Mouse (Mus musculus): Measurements from ENCODE around the gene Rfng. TPM values are rescaled to one million over a fixed set of nuclear protein-coding genes. Genes with fewer than 3 reads are reported as not detected.
A peak's percentile ranks its signal among the peaks of the same experiment; 100 is the strongest.

Gene Rfng
- polyA plus RNA-seq, 1 experiment from 2014 or later = 39.4 TPM

DNA sequence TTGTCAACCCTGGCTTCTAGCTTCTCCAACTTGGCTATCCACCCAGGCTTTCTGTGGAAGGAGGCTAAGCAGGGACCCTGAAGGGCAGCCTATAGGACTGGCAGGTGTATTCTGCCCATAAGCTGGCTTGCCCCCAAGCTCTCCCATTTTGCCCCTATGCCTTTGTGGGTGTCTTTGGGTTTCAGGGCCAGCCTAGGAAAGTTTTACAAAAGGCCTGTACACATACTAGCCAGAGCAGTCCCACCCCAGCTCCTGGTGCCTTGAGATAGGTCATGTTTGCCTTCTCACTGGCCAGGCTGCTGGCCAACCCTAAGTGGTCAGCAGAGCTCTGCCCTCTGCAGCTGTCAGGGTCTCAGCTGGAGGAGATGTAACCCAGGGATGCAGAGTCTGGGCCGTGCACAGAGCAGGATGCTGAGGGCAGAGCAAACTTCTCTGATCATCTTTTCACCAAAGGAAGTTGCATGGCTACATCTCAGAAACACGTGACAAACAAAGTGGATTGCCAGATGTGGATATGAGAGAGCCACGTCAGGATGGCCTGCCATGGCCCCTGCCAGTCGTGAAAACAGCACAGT lies 41.4 kb upstream of the Rfng start:
- Histone ChIP-seq H3K36me3 (ENCODE audit: control insufficient read depth, insufficient read depth, low read length) (peaks cover 24% of the 10 kb centered on the region), H3K4me2 (ENCODE audit: low read length) (peak overlapping the region; percentile 95), H3K9me3 (replicated peaks; ENCODE audit: control insufficient read depth, low read length) (no peaks in the 10 kb centered on the region), H3K4me1 (ENCODE audit: control insufficient read depth, insufficient read depth, low read length) (peaks cover 27% of the 10 kb centered on the region), H3K27ac (ENCODE audit: low read depth, low read length) (peak overlapping the region; percentile 99), H3K9ac (ENCODE audit: low read length) (peak overlapping the region; percentile 93), H3K4me3 (ENCODE audit: low read depth, low read length) (peak overlapping the region; percentile 86), H3K27me3 (replicated peaks; ENCODE audit: control insufficient read depth, insufficient read depth, low read length) (no peaks in the 10 kb centered on the region)
- DNase-seq (ENCODE audit: low spot score) = no peak
- 51% methylated on average over 4 of the region's 4 CpGs for WGBS
- no peak for ATAC-seq

DNA sequence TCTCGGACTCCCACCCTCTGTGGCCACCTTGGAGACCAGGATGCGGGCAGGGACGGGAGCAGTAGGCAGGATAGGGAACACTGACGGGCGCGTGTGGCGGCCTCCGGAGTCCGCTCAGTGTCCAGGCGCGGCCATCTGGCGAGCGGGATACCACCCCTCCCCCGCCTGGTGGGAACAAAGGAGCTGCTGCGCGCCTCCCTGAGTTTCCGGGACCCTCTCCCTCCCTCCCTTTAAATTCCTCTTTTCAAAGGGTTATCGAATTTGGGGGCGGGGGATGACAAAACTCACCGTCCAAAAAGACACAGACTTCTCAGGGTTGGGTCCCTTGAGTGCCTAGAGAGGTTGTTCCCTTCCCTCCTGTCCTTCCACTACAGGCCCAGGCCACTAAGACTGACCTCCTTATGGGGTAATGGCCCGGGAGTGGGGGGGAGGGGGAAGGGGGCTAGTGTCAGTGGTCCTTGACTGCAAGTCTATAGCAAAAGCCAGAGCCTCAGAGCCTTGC lies 40.8 kb upstream of the Rfng start:
- Histone ChIP-seq H3K27me3 (replicated peaks; ENCODE audit: control insufficient read depth, insufficient read depth, low read length) (no peaks in the 10 kb centered on the region), H3K9me3 (replicated peaks; ENCODE audit: control insufficient read depth, low read length) (no peaks in the 10 kb centered on the region), H3K27ac (ENCODE audit: low read depth, low read length) (peak overlapping the region; percentile 99), H3K36me3 (ENCODE audit: control insufficient read depth, insufficient read depth, low read length) (peaks cover 29% of the 10 kb centered on the region), H3K4me3 (ENCODE audit: low read depth, low read length) (peak overlapping the region; percentile 86), H3K4me2 (ENCODE audit: low read length) (peak overlapping the region; percentile 95), H3K9ac (ENCODE audit: low read length) (peak overlapping the region; percentile 93), H3K4me1 (ENCODE audit: control insufficient read depth, insufficient read depth, low read length) (peaks cover 27% of the 10 kb centered on the region)
- DNase-seq (ENCODE audit: low spot score) = no peak
- peak; percentile 69; the same call in 1 of the 2 replicates for ATAC-seq
- WGBS = 0% methylated on average over 19 of the region's 21 CpGs

DNA sequence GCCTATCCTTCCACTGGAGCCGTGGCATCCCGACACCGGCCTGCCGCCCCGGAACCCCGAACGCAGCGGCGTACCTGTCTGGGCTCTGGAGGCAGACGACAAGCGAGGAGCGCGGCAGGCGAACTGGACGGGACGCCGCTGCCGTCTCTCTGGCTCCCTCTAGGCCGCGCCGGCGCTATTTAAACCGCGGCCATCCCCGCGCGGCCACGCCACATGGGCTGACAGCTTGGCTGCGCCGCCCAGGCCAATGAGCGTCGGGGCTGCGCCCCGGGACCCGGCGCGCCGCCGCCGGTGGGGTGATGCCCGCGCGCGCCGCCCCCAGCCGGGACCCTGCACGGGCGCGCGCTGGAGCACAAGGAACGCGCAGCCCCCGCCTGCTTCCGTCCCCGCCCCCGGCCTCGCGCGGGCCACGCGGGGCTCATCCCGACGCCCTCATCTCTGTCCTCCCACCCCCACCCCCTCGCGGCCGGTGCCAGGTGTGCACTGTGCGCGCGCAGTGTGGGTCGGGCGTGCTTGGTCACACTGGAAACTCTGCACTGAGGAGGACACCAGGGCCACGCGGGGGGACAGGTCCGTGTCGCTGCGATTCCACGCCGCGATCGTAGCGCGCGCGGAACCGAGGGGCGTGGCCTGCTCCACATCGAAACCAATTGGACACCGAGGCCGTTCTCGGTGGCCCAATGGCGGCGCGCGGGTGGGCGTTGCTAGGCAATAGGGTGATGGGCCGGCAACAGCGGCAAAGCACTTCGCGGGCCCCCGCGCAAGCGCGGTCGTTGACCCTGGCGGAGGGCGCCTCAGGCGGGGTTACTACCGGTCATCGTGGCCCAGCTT lies 40.2 kb upstream of the Rfng start, which contains the start of gene Fasn:
Fasn (minus strand) TSS at position 592 of the 831 bp plus-strand sequence.
- H3K27ac ChIP-seq (ENCODE audit: low read depth, low read length) = peak within 1 kb of the TSS; percentile 99
- ATAC-seq (peak; percentile 93), DNase-seq (ENCODE audit: low spot score) (peak; percentile 98)
- H3K4me1 ChIP-seq (ENCODE audit: control insufficient read depth, insufficient read depth, low read length) = peaks cover 27% of the 10 kb centered on the region
- H3K9me3 ChIP-seq (replicated peaks; ENCODE audit: control insufficient read depth, low read length) = no peaks in the 10 kb centered on the region
- H3K4me2 ChIP-seq (ENCODE audit: low read length) = peak within 1 kb of the TSS; percentile 95
- peak within 1 kb of the TSS; percentile 86 for H3K4me3 ChIP-seq (ENCODE audit: low read depth, low read length)
- H3K36me3 ChIP-seq (ENCODE audit: control insufficient read depth, insufficient read depth, low read length) = peaks cover 36% of the 10 kb centered on the region
- peak within 1 kb of the TSS; percentile 93 for H3K9ac ChIP-seq (ENCODE audit: low read length)
- under 1% methylated on average over 99 of the region's 109 CpGs for WGBS
- H3K27me3 ChIP-seq (replicated peaks; ENCODE audit: control insufficient read depth, insufficient read depth, low read length) = no peaks in the 10 kb centered on the region

DNA sequence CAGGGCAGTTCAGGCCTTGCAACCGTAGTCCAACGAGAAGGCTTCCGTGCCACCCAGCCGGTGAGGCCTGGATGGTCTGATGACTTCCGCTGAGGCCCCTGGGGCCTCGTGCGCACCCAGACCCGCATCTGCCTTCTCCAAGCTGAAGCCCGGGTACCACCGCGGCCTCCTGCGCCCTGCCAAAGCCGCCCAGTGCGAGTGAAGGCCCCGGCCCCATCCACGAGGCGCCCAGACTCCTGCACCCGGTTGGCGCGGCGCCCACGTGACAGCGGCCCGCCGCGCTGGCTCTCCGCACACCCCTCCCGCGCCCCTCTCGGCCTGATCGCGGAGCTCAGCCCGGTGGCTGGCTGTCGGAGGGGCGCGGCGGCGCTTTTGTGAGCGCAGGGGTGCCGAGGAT lies 39.5 kb upstream of the Rfng start:
- DNase-seq (ENCODE audit: low spot score) (peak; percentile 77), ATAC-seq (peak; percentile 49)
- H3K27ac ChIP-seq (ENCODE audit: low read depth, low read length) = peak overlapping the region; percentile 99
- peak overlapping the region; percentile 95 for H3K4me2 ChIP-seq (ENCODE audit: low read length)
- no peaks in the 10 kb centered on the region for H3K27me3 ChIP-seq (replicated peaks; ENCODE audit: control insufficient read depth, insufficient read depth, low read length)
- H3K9me3 ChIP-seq (replicated peaks; ENCODE audit: control insufficient read depth, low read length) = no peaks in the 10 kb centered on the region
- WGBS = under 1% methylated on average over 27 of the region's 40 CpGs
- peak overlapping the region; percentile 93 for H3K9ac ChIP-seq (ENCODE audit: low read length)
- peak overlapping the region; percentile 86 for H3K4me3 ChIP-seq (ENCODE audit: low read depth, low read length)
- H3K36me3 ChIP-seq (ENCODE audit: control insufficient read depth, insufficient read depth, low read length) = peaks cover 42% of the 10 kb centered on the region
- peaks cover 27% of the 10 kb centered on the region for H3K4me1 ChIP-seq (ENCODE audit: control insufficient read depth, insufficient read depth, low read length)

DNA sequence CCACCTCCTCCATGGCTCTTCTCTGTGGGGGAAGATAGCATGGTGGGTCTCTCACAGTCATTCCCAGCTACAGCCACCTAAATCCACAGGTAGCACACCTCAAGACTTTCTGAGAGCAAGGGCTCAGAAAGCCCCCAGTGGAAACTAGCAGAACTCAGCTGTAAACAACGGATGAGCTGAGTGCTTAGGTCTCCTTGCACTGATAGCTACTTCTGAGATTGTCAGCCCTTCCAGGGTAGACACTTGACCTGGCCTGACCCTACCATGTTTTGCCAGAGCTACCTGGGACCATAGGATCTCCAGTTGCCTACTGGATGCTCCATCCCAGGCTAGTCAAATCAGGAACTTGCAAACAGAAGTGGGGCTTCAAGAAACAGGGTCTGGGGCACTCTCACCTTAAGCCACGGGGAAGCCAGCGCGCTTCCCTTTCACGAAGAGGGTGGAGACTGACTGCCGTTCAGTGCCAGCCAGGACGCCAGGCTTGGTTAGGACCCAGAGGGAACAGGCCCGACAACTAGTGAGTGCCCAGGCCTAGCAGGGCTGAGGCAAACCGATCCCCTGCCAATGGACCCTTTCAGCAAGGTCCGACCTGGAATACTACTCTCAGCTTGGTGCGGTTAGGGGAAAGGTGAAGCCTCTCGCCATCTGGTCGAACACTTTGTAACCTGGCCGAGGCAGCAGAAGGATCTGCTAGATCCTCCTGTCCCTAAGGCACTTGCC lies 39.0 kb upstream of the Rfng start:
- under 1% methylated on average over 14 of the region's 14 CpGs for WGBS
- peaks cover 27% of the 10 kb centered on the region for H3K4me1 ChIP-seq (ENCODE audit: control insufficient read depth, insufficient read depth, low read length)
- peak overlapping the region; percentile 93 for H3K9ac ChIP-seq (ENCODE audit: low read length)
- peaks cover 48% of the 10 kb centered on the region for H3K36me3 ChIP-seq (ENCODE audit: control insufficient read depth, insufficient read depth, low read length)
- H3K9me3 ChIP-seq (replicated peaks; ENCODE audit: control insufficient read depth, low read length) = no peaks in the 10 kb centered on the region
- H3K27ac ChIP-seq (ENCODE audit: low read depth, low read length) = peak overlapping the region; percentile 99
- H3K4me3 ChIP-seq (ENCODE audit: low read depth, low read length) = peak overlapping the region; percentile 86
- no peaks in the 10 kb centered on the region for H3K27me3 ChIP-seq (replicated peaks; ENCODE audit: control insufficient read depth, insufficient read depth, low read length)
- DNase-seq (ENCODE audit: low spot score) (peak; percentile 26), ATAC-seq (no peak)
- peak overlapping the region; percentile 95 for H3K4me2 ChIP-seq (ENCODE audit: low read length)

DNA sequence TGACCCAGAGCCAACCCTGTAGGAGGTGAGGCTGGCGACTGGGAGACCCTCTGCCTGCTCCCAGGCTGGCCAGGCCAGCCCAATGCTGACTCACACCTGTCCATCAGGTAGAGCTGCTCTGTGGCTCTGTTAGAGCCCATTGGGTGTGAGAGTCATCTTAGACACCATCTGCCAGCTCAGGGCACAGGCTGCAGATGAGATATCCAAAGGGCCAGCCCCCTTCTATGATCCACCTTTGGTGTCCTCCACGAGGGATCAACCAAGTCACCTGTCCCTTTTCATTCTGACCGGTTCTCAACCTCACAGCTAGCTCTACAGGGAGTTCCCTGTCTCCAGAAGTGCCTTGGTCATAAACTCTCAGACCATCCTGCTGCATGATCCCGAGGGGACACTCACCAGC lies 38.3 kb upstream of the Rfng start:
- H3K4me1 ChIP-seq (ENCODE audit: control insufficient read depth, insufficient read depth, low read length) = peaks cover 27% of the 10 kb centered on the region
- ATAC-seq (no peak), DNase-seq (ENCODE audit: low spot score) (no peak)
- peak overlapping the region; percentile 93 for H3K9ac ChIP-seq (ENCODE audit: low read length)
- H3K27ac ChIP-seq (ENCODE audit: low read depth, low read length) = no peak overlapping the region
- no peaks in the 10 kb centered on the region for H3K9me3 ChIP-seq (replicated peaks; ENCODE audit: control insufficient read depth, low read length)
- peaks cover 54% of the 10 kb centered on the region for H3K36me3 ChIP-seq (ENCODE audit: control insufficient read depth, insufficient read depth, low read length)
- 66% methylated on average over 4 of the region's 4 CpGs for WGBS
- H3K4me3 ChIP-seq (ENCODE audit: low read depth, low read length) = peak overlapping the region; percentile 86
- H3K27me3 ChIP-seq (replicated peaks; ENCODE audit: control insufficient read depth, insufficient read depth, low read length) = no peaks in the 10 kb centered on the region
- H3K4me2 ChIP-seq (ENCODE audit: low read length) = peak overlapping the region; percentile 95

DNA sequence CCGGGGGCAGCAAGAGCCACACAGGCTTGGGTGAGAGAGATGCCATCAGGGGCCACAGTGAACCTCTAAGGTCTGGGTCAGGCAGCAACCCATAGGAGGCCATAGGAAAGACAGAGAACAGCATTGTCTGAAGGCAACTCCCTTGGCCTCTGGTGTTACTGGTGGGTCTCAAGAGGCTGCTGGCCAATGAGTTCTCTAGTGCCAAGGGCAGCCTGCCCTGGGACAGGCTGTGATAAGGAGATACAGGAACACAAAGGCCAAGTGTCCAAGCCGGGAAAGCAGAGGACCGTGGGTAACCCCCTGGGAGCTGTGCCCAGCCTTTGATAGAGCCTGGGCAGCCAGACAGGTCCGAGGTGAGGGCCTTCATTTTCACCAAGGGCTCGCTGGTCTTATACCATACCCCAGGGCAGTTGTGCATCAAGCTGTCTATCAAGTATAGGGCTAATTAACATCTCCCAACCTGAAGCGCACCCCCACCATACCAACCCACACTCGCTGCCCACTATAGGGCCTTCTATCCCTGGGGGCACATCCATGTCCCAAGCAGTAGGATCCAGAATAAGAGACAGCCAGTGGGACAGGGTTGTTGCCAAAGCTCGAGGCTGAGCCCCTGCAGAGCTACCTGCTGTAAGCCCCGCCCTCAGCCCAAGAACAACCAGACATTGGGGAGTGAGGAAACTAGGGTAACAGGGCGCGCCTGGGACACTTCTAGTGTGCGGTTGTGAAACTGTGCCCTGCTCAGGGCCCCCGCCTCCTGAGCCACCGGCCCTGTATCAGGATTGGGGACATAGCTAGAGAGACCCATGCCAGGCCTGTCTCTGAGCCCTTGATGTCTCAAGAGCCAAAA lies 37.3 kb upstream of the Rfng start:
- Histone ChIP-seq H3K4me3 (ENCODE audit: low read depth, low read length) (peak overlapping the region; percentile 86), H3K27me3 (replicated peaks; ENCODE audit: control insufficient read depth, insufficient read depth, low read length) (no peaks in the 10 kb centered on the region), H3K4me1 (ENCODE audit: control insufficient read depth, insufficient read depth, low read length) (peaks cover 27% of the 10 kb centered on the region), H3K9ac (ENCODE audit: low read length) (peak overlapping the region; percentile 43; the same call in 1 of the 2 replicates), H3K4me2 (ENCODE audit: low read length) (peak overlapping the region; percentile 95), H3K27ac (ENCODE audit: low read depth, low read length) (no peak overlapping the region), H3K36me3 (ENCODE audit: control insufficient read depth, insufficient read depth, low read length) (peaks cover 65% of the 10 kb centered on the region), H3K9me3 (replicated peaks; ENCODE audit: control insufficient read depth, low read length) (no peaks in the 10 kb centered on the region)
- 77% methylated on average over 14 of the region's 14 CpGs for WGBS
- no peak for DNase-seq (ENCODE audit: low spot score)
- ATAC-seq = no peak

DNA sequence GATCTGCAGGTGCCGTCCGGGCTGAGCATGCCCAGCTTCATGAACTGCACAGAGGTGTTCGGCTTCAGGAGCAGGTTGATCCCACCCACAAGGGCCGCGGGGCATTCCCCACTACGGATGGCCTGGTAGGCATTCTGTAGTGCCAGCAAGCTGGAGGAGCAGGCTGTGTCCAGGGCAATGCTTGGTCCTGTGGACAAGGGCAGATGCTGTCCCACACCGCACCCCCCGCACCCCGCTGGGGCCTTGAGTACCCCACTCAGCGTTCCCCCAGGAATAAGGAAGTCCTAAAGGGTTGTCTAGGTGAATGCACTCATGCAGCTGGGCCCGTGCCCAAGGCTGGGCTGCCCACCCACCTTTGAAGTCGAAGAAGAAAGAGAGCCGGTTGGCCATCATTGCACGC lies 36.5 kb upstream of the Rfng start:
- WGBS = 85% methylated on average over 14 of the region's 14 CpGs
- Histone ChIP-seq H3K4me2 (ENCODE audit: low read length) (no peak overlapping the region), H3K36me3 (ENCODE audit: control insufficient read depth, insufficient read depth, low read length) (peaks cover 70% of the 10 kb centered on the region), H3K27me3 (replicated peaks; ENCODE audit: control insufficient read depth, insufficient read depth, low read length) (no peaks in the 10 kb centered on the region), H3K9me3 (replicated peaks; ENCODE audit: control insufficient read depth, low read length) (no peaks in the 10 kb centered on the region), H3K9ac (ENCODE audit: low read length) (no peak overlapping the region), H3K4me3 (ENCODE audit: low read depth, low read length) (no peak overlapping the region), H3K27ac (ENCODE audit: low read depth, low read length) (no peak overlapping the region), H3K4me1 (ENCODE audit: control insufficient read depth, insufficient read depth, low read length) (peaks cover 25% of the 10 kb centered on the region)
- ATAC-seq (no peak), DNase-seq (ENCODE audit: low spot score) (no peak)
